Mouse (Mus musculus) liver, postnatal 0 days (tissue): ENCODE data around the gene Ccdc92b.

ENCODE experiments used
- CTCF ChIP-seq: sonication (generic); IDR thresholded peaks from 2 replicates; pipeline ENCODE4 v1.5.1; 2016; ENCODE audit warnings: antibody characterized with exemption, low read depth
- EP300 ChIP-seq: IDR thresholded peaks from 2 replicates; pipeline ENCODE4 v1.6.1; 2016; ENCODE audit warnings: antibody characterized with exemption, low read depth, mild to moderate bottlenecking

DNA sequence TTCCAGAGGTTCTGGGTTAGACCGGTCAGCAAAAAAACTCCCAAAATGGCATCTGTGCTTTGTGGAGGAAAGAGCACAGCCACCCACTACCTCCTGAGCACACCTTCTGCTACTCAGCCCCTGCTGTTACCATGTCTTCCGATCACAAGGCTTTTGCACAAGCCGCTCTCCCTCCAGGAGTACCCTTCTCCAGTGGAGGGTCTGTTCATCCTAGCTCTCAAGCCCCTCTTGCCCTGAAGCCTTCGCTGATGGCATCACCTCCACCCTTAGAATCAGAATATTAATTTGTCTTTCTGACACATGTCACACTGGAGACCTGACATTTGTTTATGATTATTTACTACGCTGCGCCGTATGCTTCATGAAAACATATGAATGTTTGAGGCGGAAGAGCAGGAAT lies 18.1 kb downstream of the Ccdc92b start:
- TF ChIP-seq CTCF (no peak), EP300 (no peak)
